Mouse (Mus musculus) liver, embryonic 14.5 days (tissue): Measurements from ENCODE around the gene Atrnl1.

ENCODE experiments used
- CTCF ChIP-seq: IDR thresholded peaks from 2 replicates; pipeline ENCODE4 v1.5.1; 2016; ENCODE audit warnings: antibody characterized with exemption, low read depth, control low read depth
- EP300 ChIP-seq: IDR thresholded peaks from 2 replicates; pipeline ENCODE4 v1.6.1; 2016; ENCODE audit warnings: antibody characterized with exemption, low read depth

DNA sequence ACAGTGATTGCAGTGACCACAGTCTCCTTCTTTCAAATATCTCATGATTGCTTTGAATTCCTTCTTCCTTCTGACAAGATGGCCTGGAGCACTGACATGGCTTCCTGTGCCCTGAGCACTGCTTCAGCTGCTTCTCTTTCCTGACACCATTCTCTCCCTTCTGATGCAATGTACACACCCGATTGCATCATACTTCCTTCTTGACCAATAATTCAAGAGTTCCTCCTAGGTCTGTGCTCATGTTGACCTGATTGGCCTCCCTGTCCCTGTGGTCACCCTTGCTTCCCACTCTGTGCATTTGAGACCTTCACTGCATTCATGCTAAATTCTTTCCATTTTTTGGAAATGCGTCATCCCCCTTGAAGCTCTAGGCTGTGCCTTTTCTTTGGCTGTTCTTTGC is 151.7 kb downstream of the Atrnl1 start:
- TF ChIP-seq CTCF (no peak), EP300 (no peak)
